Mouse (Mus musculus) C2C12 (cell line): ENCODE measurements around the gene BC030499. TPM values are rescaled to one million over a fixed set of nuclear protein-coding genes. Genes with fewer than 3 reads are reported as not detected.

Experiments
- H3K27me3 ChIP-seq: one replicate; pipeline ENCODE4 v1.6.1; 2011; ENCODE audit not compliant: control insufficient read depth, insufficient read depth, insufficient read length
- H3K36me3 ChIP-seq: one replicate; pipeline ENCODE4 v1.6.1; 2011; ENCODE audit not compliant: control insufficient read depth, insufficient read depth
- H3K4me3 ChIP-seq: one replicate; pipeline ENCODE4 v1.5.1; 2011; ENCODE audit warnings: mild to moderate bottlenecking, control low read depth; ENCODE audit not compliant: poor library complexity, insufficient read depth, severe bottlenecking
- H3K79me2 ChIP-seq: one replicate; pipeline ENCODE4 v1.6.1; 2011; ENCODE audit not compliant: control insufficient read depth, insufficient read depth
- H3K79me3 ChIP-seq: one replicate; pipeline ENCODE4 v1.6.1; 2011; ENCODE audit warnings: low read depth, control low read depth
- H3ac ChIP-seq: one replicate; pipeline ENCODE3; 2011; ENCODE audit warnings: low read depth; ENCODE audit not compliant: control insufficient read depth, insufficient read length
- CEBPB ChIP-seq: IDR thresholded peaks from one replicate; pipeline ENCODE4 v1.6.1; 2011; ENCODE audit warnings: low read depth, mild to moderate bottlenecking, control low read depth, moderate library complexity
- CTCF ChIP-seq: IDR thresholded peaks from one replicate; pipeline ENCODE4 v1.5.1; 2011; ENCODE audit not compliant: control insufficient read depth, insufficient read depth, insufficient read length
- FOSL1 ChIP-seq: IDR thresholded peaks from one replicate; pipeline ENCODE4 v1.8.0; 2011; ENCODE audit warnings: mild to moderate bottlenecking, low read length; ENCODE audit not compliant: poor library complexity, insufficient read depth, severe bottlenecking
- MAX ChIP-seq: IDR thresholded peaks from one replicate; pipeline ENCODE4 v1.6.1; 2011; ENCODE audit warnings: mild to moderate bottlenecking, control low read depth
- MYOD1 ChIP-seq: IDR thresholded peaks from one replicate; pipeline ENCODE4 v1.6.1; 2011; ENCODE audit warnings: low read depth; ENCODE audit not compliant: control insufficient read depth, insufficient read length
- MYOG ChIP-seq: IDR thresholded peaks from one replicate; pipeline ENCODE4 v1.6.1; 2011; ENCODE audit not compliant: control insufficient read depth, insufficient read length; ENCODE audit errors: extremely low read depth
- USF1 ChIP-seq: IDR thresholded peaks from one replicate; pipeline ENCODE4 v1.6.1; 2011; ENCODE audit warnings: low read depth, mild to moderate bottlenecking, control low read depth, moderate library complexity
- polyA plus RNA-seq: library from polyadenylated mRNA; unstranded; fragments of >200 nt; fragmentation: generic; extraction: Trizol; gene quantifications from one replicate; pipeline ENCODE4 v1.2.1, GENCODE M21; 2012; ENCODE audit warnings: missing spikeins

Gene BC030499
- polyA plus RNA-seq, 1 experiment: 0.02 TPM

DNA sequence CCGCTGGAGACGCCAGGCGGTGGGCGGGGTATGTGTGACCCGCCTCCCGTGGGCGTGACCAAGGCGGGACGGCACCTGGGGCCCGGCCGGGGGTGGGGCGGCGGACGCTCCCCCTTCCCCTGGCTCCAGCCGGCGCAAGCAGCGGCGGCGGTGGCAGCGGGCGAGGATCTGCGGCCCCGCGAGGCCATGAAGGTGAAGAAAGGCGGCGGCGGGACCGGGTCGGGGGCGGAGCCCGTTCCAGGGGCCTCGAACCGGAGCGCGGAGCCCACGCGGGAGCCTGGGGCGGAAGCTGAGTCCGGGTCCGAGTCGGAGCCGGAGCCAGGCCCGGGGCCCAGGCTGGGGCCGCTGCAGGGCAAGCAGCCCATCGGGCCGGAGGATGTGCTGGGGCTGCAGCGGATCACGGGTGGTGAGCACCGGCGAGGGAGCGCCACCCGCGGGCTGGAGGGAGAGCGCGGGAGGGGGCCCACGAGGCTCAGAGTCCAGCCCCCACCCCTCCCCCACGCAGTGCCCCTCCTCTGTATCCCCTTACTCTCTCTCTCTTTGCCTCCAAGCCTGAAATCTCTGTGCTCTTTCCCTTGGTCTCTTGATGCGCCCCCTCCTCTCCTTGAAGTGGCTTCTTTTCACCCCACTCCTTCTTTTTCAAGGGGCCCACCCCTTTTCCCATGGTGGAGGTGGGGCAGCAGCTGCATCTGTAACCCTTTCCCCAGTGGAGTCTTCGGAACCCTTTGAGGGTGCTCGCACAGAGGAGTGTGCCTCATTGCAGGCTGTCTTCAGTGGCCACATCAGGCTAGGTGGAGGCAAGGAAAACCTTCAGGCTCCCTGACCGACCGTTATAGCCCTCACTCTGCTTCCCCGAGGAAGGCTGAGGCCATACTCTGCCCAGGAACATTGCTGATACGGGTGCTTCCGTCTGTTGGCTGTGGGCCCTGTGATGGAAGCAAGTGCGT, 53.0 kb downstream of the BC030499 start, which contains the start of gene Unc119:
TSS of gene Unc119 (plus strand) at position 102 of the 947 bp plus-strand sequence.
- Histone ChIP-seq H3K27me3 (no peaks in the 10 kb centered on the region), H3K79me3 (no peaks in the 10 kb centered on the region), H3K4me3 (peak within 1 kb of the TSS; percentile 43), H3K36me3 (peaks cover 18% of the 10 kb centered on the region), H3K79me2 (no peaks in the 10 kb centered on the region), H3ac (peak within 1 kb of the TSS; percentile 86)
- no peak for TF ChIP-seq MAX
- no peak for TF ChIP-seq CEBPB
- no peak for TF ChIP-seq USF1
- TF ChIP-seq CTCF: no peak
- no peak for TF ChIP-seq MYOD1
- no peak for TF ChIP-seq FOSL1
- no peak for TF ChIP-seq MYOG

DNA sequence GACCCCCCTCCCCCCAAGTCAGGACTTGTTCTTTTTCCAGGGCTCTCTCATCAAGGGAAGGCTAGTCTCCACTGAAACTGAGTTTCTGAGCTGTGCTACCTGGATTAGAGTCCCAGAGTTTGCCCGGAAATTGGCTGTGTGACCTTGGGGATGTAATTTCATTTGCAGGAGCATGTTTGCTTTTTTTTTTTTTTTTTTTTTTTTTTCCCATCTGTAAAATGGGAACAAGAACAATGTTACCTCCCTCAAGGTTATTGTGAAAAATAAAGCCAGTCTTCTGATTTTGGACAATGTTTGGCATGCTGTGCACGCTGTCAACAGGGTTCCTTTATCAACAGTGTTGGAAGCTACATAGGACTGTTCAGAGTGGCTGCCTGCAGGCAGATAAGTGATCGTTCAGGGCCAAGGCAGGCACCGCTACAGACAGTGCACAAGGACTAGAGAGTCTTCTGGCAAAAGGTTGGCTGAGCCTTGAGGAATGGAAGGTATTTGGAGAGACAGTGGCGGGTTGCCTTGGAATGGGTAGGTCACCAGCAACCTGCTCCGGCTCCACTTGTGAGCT, 53.8 kb downstream of the BC030499 start:
- TF ChIP-seq MYOG (no peak), MAX (no peak), CTCF (no peak), FOSL1 (no peak), CEBPB (no peak), USF1 (no peak), MYOD1 (no peak)
- peaks cover 13% of the 10 kb centered on the region for H3K36me3 ChIP-seq
- no peaks in the 10 kb centered on the region for H3K79me3 ChIP-seq
- H3K27me3 ChIP-seq: no peaks in the 10 kb centered on the region
- H3K79me2 ChIP-seq: no peaks in the 10 kb centered on the region
- no peak overlapping the region for H3ac ChIP-seq
- H3K4me3 ChIP-seq: no peak overlapping the region

- no peak for TF ChIP-seq MYOD1
- TF ChIP-seq MAX: no peak
- TF ChIP-seq USF1: no peak
- no peak for TF ChIP-seq FOSL1
- no peak for TF ChIP-seq CEBPB
- no peak for TF ChIP-seq CTCF
- no peak for TF ChIP-seq MYOG
- no peaks in the 10 kb centered on the region for H3K79me2 ChIP-seq
- H3ac ChIP-seq: no peak overlapping the region
- H3K4me3 ChIP-seq: no peak overlapping the region
- H3K27me3 ChIP-seq: no peaks in the 10 kb centered on the region
- H3K79me3 ChIP-seq: no peaks in the 10 kb centered on the region
- peaks cover 7% of the 10 kb centered on the region for H3K36me3 ChIP-seq
Observed at GRCm38 (mm10) chr11:78344890-78345715, 54.5 kb downstream of the BC030499 start.

DNA sequence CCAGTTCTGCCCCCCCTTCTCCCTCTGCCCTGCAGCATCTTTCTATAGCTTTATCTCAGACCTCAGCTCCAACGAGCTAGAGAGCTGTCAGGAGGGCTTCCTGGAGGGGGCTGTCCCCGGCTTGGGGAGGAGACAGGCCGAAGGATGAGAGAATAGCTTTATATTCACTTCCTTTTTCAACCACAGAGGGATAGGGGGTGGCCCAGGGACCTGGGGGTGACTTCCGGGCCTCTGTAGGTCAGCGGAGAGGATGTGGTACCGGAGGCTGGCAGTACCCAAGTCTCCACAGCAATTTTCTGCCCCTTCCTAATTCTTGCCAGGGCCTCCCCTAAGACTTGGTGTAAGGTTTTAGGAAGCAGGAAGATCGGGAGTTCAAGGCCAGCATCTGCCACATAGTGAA, 55.2 kb downstream of the BC030499 start:
- H3K4me3 ChIP-seq: no peak overlapping the region
- no peak for TF ChIP-seq MYOD1
- TF ChIP-seq CTCF: no peak
- no peak for TF ChIP-seq FOSL1
- TF ChIP-seq MYOG: no peak
- TF ChIP-seq MAX: no peak
- TF ChIP-seq CEBPB: no peak
- no peak for TF ChIP-seq USF1
- no peaks in the 10 kb centered on the region for H3K79me2 ChIP-seq
- H3K79me3 ChIP-seq: no peaks in the 10 kb centered on the region
- no peaks in the 10 kb centered on the region for H3K27me3 ChIP-seq
- H3ac ChIP-seq: no peak overlapping the region
- H3K36me3 ChIP-seq: peaks cover 7% of the 10 kb centered on the region

Other genes starting within 250 kb of the BC030499 start
- gene Eral1, start 210.5 kb upstream of the BC030499 start, polyA plus RNA-seq: 21.5 TPM
- 12.2 TPM for gene Fam222b, start 196.2 kb upstream of the BC030499 start, polyA plus RNA-seq
- 99.8 TPM for gene Traf4, start 125.3 kb upstream of the BC030499 start, polyA plus RNA-seq
- gene Nek8, start 114.2 kb upstream of the BC030499 start, polyA plus RNA-seq: 8.9 TPM
- 15.9 TPM for gene Tlcd1, start 114.1 kb upstream of the BC030499 start, polyA plus RNA-seq
- 4,612 TPM for gene Rpl23a, start 107.3 kb upstream of the BC030499 start, polyA plus RNA-seq
- gene Rab34, start 102.4 kb upstream of the BC030499 start, polyA plus RNA-seq: 182 TPM
- 0.18 TPM for gene Proca1, start 97.4 kb upstream of the BC030499 start, polyA plus RNA-seq
- 76.8 TPM for gene Sdf2, start 45.1 kb upstream of the BC030499 start, polyA plus RNA-seq
- gene Supt6, start 44.9 kb upstream of the BC030499 start, polyA plus RNA-seq: 33.9 TPM
- 82.8 TPM for gene 2610507B11Rik, start 29.1 kb upstream of the BC030499 start, polyA plus RNA-seq
- gene Spag5, start 10.7 kb downstream of the BC030499 start, polyA plus RNA-seq: 33.1 TPM
- gene Aldoc, start 32.1 kb downstream of the BC030499 start, polyA plus RNA-seq: 0.91 TPM
- gene Pigs, start 37.6 kb downstream of the BC030499 start, polyA plus RNA-seq: 37.1 TPM
- gene Unc119, start 52.6 kb downstream of the BC030499 start, polyA plus RNA-seq: 29.5 TPM
- gene Foxn1, start 95.7 kb downstream of the BC030499 start, polyA plus RNA-seq: 0.39 TPM
- not detected for gene Slc13a2, start 131.4 kb downstream of the BC030499 start, polyA plus RNA-seq
- 7.3 TPM for gene Slc46a1, start 174.9 kb downstream of the BC030499 start, polyA plus RNA-seq
- 0.19 TPM for gene Sarm1, start 206.9 kb downstream of the BC030499 start, polyA plus RNA-seq
- gene Vtn, start 208.2 kb downstream of the BC030499 start, polyA plus RNA-seq: not detected
- gene Sebox, start 212.6 kb downstream of the BC030499 start, polyA plus RNA-seq: 0.02 TPM
- gene Tmem199, start 221.3 kb downstream of the BC030499 start, polyA plus RNA-seq: 41.3 TPM
- 111 TPM for gene Poldip2, start 221.4 kb downstream of the BC030499 start, polyA plus RNA-seq
- gene Tnfaip1, start 245.5 kb downstream of the BC030499 start, polyA plus RNA-seq: 60.7 TPM
- 61.1 TPM for gene Ift20, start 245.5 kb downstream of the BC030499 start, polyA plus RNA-seq